Mouse (Mus musculus): ENCODE results near the gene Pon1.

DNA sequence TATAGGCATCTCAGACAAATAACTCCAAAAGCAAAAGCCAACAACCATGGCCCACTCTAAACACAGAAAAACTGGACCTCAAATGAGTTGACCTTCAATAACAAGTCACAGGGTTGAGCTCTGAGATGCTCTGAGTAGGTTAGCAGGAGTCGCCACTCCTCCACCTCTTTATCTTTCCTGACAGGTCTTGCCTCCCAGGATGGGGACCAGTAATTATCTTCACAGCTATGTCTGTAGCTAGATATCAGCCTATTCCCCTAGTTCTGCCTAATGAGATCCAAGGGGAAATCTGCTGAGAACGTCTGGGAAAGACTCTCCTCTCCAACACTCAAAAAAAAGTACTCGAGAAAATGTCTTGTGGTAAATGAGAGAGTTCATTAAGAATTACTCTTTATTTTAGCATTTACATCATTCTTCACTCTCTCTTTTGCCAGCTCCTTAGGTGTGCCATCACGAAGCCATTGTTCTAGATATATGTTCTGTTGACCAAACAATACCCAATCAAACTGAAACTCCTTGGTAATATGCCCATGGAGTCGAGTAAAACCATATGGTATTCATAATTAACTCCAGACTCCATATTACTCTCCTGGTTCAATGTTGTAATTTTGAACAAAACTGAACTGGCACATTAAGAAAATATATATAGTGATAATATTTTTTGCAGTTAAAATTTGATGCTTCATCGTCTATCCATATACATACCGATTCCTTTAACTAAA is 7.4 kb downstream of the Pon1 start:
- no peak for TF ChIP-seq MAFK (IDR thresholded peaks at IDR 0.05; ENCODE audit: insufficient read depth, low read depth, low read length)
- no peak for TF ChIP-seq ZC3H11A (IDR thresholded peaks at IDR 0.05; ENCODE audit: borderline replicate concordance, low read depth, low read length)
- no peak for TF ChIP-seq CHD2 (IDR thresholded peaks at IDR 0.05; ENCODE audit: low read depth, low read length)
- TF ChIP-seq HCFC1 (IDR thresholded peaks at IDR 0.05; ENCODE audit: borderline replicate concordance, insufficient read depth, low read length), result no peak
